Mouse (Mus musculus) forebrain, embryonic 16.5 days (tissue): ENCODE results near the gene Mcm9. TPM values are rescaled to one million over a fixed set of nuclear protein-coding genes. Genes with fewer than 3 reads are reported as not detected.

Source experiments
- ATAC-seq: fragments of 200-750 bp; cut with Nextera tagmentation; 2 replicates; pipeline ENCODE4 v1.8.0; 2017; ENCODE audit warnings: mild to moderate bottlenecking, moderate library complexity
- H3K27ac ChIP-seq: fragments of 300-500 bp; sonication (generic); 2 replicates; pipeline ENCODE4 v1.5.1; 2014; ENCODE audit warnings: low read length, control low read depth
- H3K27me3 ChIP-seq: fragments of 300-500 bp; sonication (generic); replicated peaks from 2 replicates; pipeline ENCODE4 v1.6.1; 2014; ENCODE audit warnings: low read length; ENCODE audit not compliant: control insufficient read depth, insufficient read depth
- H3K36me3 ChIP-seq: fragments of 300-500 bp; sonication (generic); 2 replicates; pipeline ENCODE4 v1.6.1; 2014; ENCODE audit not compliant: control insufficient read depth, insufficient read depth
- H3K4me1 ChIP-seq: fragments of 300-500 bp; sonication (generic); replicated peaks from 2 replicates; pipeline ENCODE4 v1.6.1; 2014; ENCODE audit warnings: low read length; ENCODE audit not compliant: control insufficient read depth, insufficient read depth
- H3K4me2 ChIP-seq: fragments of 300-500 bp; sonication (generic); 2 replicates; pipeline ENCODE4 v1.6.1; 2014; ENCODE audit warnings: mild to moderate bottlenecking, low read length, control low read depth
- H3K4me3 ChIP-seq: fragments of 300-500 bp; sonication (generic); replicated peaks from 2 replicates; pipeline ENCODE4 v1.5.1; 2014; ENCODE audit warnings: mild to moderate bottlenecking, low read length, control low read depth
- H3K9ac ChIP-seq: fragments of 300-500 bp; sonication (generic); replicated peaks from 2 replicates; pipeline ENCODE4 v1.6.1; 2014; ENCODE audit warnings: low read depth, low read length, control low read depth
- H3K9me3 ChIP-seq: fragments of 300-500 bp; sonication (generic); 2 replicates; pipeline ENCODE4 v1.6.1; 2016; ENCODE audit warnings: low read length; ENCODE audit not compliant: control insufficient read depth
- WGBS: fragments of 180-500 bp; shearing (Covaris S2); extraction: QIAGEN DNeasy Blood & Tissue Kit; methylation state at CpG from one replicate; pipeline ENCODE4 v1.1.7; 2014; 5-methylcytosine and 5-hydroxymethylcytosine counted together
- polyA plus RNA-seq: library from polyadenylated mRNA; unstranded; fragments of >200 nt; fragmentation: Nextera tagmentation; extraction: Ambion mirVana; gene quantifications from 2 replicates; pipeline ENCODE4 v1.2.1, GENCODE M21; 2015

Mcm9 gene
- polyA plus RNA-seq, 1 experiment from 2014 or later = 6.1 TPM

- no peak for ATAC-seq
- H3K27me3 ChIP-seq = no peaks in the 10 kb centered on the region
- H3K9ac ChIP-seq = no peak overlapping the region
- 89% methylated on average over 5 of the region's 5 CpGs for WGBS
- H3K4me1 ChIP-seq = no peaks in the 10 kb centered on the region
- H3K4me2 ChIP-seq = no peak overlapping the region
- H3K4me3 ChIP-seq = no peak overlapping the region
- H3K27ac ChIP-seq = no peak overlapping the region
- H3K9me3 ChIP-seq = no peaks in the 10 kb centered on the region
- H3K36me3 ChIP-seq = no peaks in the 10 kb centered on the region
These were observed 97.9 kb downstream of the Mcm9 start for GRCm38 (mm10) chr10:53532297-53532696.

DNA sequence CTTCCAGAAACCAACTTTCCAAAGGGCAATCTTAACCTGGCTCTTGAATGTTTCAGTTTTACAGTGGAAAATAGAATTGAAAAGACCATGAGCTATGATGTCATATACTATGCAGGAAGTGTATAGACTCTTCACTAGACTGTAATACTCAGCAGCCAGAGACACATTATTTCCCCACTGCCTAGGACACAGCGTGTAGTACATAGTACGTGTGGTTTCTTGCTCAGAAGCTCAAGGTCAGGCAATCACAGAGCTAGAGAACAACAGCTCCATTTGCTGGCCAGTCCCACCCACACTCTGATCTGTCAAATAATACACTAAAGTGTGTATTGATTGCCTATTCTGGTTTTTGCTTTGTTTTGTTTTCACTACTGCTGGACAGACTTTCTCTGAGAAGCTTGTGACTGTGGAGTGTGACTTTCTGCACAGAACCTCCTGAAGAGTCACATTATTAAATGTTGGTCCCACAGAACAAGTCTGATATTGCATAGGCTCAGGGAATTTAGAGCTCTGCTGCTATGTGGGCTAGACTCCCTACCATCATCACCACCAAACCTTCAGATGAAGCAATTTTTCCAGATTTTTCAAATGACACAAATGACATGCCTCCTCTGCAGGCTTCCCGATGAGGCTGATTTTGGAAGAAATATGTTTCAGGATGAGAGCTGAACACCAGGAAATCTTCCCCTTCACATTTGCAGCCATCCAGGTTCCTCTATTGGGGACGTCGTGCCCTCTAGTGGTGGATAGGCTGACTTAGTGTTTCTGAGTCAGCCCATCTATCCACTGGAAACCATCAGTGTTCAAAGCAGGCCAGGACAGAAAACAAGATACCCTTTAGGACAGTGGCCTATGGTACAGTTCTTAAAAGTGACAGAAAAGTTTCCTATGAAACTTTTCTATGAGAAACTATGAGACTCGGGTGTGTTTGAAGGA lies 102.1 kb downstream of the Mcm9 start:
- no peak overlapping the region for H3K4me2 ChIP-seq
- no peaks in the 10 kb centered on the region for H3K36me3 ChIP-seq

DNA sequence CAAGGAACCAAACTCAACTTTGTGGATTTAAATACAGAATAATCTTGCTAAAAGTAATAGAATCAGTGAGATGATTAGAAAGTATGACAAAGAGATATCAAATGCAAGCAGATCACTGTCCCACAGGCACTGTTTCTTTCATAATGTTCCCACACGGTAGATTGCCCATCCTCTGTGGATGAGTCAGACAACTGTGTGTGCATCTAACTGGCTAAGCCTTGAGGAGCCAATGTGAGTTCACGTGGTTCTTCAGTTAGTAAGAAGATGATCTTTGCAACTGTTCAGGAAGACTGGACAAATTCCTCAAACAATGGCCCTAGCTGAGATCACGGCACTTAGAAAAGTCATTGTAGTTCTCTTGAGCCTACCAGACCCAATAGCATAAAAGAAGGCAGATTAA lies 102.9 kb downstream of the Mcm9 start:
- 87% methylated on average over 3 of the region's 3 CpGs for WGBS
- H3K27me3 ChIP-seq = no peaks in the 10 kb centered on the region
- no peak overlapping the region for H3K4me2 ChIP-seq
- no peak overlapping the region for H3K9ac ChIP-seq
- no peak overlapping the region for H3K4me3 ChIP-seq
- H3K9me3 ChIP-seq = no peaks in the 10 kb centered on the region
- H3K4me1 ChIP-seq = no peaks in the 10 kb centered on the region
- no peaks in the 10 kb centered on the region for H3K36me3 ChIP-seq
- no peak overlapping the region for H3K27ac ChIP-seq
- no peak for ATAC-seq

More for the DNA sequence above, 102.1 kb downstream of the Mcm9 start:
- Histone ChIP-seq H3K27ac (no peak overlapping the region), H3K9ac (no peak overlapping the region), H3K27me3 (no peaks in the 10 kb centered on the region), H3K4me1 (no peaks in the 10 kb centered on the region), H3K9me3 (no peaks in the 10 kb centered on the region), H3K4me3 (no peak overlapping the region)
- peak; percentile 86 for ATAC-seq
- 38% methylated on average over 6 of the region's 6 CpGs for WGBS

DNA sequence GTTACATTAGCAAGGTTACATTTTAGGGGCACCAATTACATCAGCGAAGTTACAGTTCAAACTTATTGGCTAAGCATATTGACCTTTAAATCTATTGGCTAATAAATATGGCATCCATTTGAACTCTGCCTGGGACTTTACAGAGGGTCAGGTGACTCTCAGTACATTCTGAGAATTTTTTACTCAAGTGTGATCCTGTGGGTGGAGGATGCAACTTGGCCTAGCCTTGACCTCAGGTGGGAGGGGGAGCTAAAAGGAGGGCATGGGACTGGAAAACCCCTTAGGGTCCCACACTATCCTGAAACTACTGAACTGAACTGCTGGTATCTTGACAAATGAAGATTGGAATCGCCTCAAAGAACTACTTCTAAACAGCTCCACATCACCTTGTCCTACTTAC lies 103.9 kb downstream of the Mcm9 start:
- Histone ChIP-seq H3K4me1 (no peaks in the 10 kb centered on the region), H3K9me3 (no peaks in the 10 kb centered on the region)
- WGBS = 92% methylated on average over 2 of the region's 2 CpGs

GRCm38 (mm10) chr10:53525265-53525976 lies 104.8 kb downstream of the Mcm9 start:
- Histone ChIP-seq H3K9ac (no peak overlapping the region), H3K4me2 (no peak overlapping the region), H3K27ac (no peak overlapping the region), H3K27me3 (no peaks in the 10 kb centered on the region), H3K4me1 (no peaks in the 10 kb centered on the region), H3K4me3 (no peak overlapping the region), H3K36me3 (no peaks in the 10 kb centered on the region), H3K9me3 (no peaks in the 10 kb centered on the region)
- WGBS = 68% methylated on average over 3 of the region's 3 CpGs
- no peak for ATAC-seq

More for the DNA sequence above, 103.9 kb downstream of the Mcm9 start:
- H3K36me3 ChIP-seq = no peaks in the 10 kb centered on the region
- no peak for ATAC-seq
- no peak overlapping the region for H3K4me3 ChIP-seq
- H3K4me2 ChIP-seq = no peak overlapping the region
- H3K9ac ChIP-seq = no peak overlapping the region
- no peaks in the 10 kb centered on the region for H3K27me3 ChIP-seq
- H3K27ac ChIP-seq = no peak overlapping the region

DNA sequence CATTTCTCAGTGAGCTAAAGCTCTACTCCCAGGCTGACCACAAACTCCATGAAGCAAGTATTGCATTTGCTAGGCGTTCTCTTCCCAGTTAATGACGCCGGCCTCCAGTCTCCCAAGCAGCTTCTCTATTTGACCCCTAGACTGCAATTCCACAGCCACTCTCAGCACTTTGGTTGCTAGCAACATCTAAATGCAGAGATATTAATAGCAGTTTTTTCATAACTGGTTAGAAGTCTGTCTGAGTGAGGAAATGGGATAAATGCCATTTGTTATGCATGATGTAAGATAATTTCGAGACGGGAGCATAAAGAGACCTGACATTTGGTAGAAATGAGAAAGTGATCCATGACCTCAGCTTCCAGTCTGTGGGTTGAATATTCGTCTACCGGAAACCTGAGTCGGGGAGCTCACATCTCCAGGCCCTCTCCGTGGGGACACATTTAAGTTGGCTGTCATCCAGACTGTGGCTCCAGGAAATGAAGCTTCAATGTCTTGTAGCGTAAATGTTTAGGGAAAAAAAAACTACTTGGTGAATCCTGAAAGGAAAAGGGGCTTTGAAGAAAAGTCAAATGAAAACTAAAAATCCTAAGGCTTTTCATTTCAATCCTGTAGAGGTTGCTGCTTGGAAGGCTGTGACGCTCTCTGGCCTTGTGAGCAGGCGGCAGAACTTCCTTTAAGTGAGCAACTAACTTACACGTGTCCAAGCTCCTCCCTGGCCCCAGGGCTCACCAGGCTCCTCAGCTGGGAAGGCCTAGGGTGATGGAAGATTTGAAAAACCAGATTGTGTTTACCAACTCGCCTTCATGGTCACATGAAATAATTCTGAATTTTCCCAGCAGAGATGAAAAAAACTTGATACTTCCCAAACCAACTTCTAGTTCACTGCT lies 110.9 kb downstream of the Mcm9 start:
- Histone ChIP-seq H3K36me3 (no peaks in the 10 kb centered on the region), H3K9me3 (no peaks in the 10 kb centered on the region), H3K9ac (no peak overlapping the region), H3K4me2 (no peak overlapping the region), H3K4me1 (peaks cover 8% of the 10 kb centered on the region; the same call in 1 of the 2 replicates), H3K27ac (no peak overlapping the region), H3K4me3 (no peak overlapping the region), H3K27me3 (no peaks in the 10 kb centered on the region)
- WGBS = 63% methylated on average over 14 of the region's 14 CpGs
- no peak for ATAC-seq

DNA sequence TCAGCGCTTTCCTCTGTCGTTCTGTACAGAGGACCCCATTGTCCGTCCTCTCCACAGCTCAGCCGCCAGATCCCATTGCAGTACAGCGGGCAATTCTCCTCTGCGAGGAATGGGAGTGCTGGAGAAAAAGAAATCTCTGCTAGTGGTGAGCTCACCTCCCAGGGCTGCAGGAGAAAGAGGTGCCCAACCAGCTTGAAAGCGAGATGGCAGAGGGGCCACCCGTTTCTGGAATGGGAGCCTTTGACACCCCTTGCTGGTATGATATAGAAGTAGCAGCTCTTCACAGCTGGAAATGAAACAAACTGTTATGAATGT lies 111.7 kb downstream of the Mcm9 start:
- no peaks in the 10 kb centered on the region for H3K9me3 ChIP-seq
- 19% methylated on average over 8 of the region's 8 CpGs for WGBS
- H3K27ac ChIP-seq = no peak overlapping the region
- H3K4me2 ChIP-seq = no peak overlapping the region
- no peaks in the 10 kb centered on the region for H3K36me3 ChIP-seq
- ATAC-seq = peak; percentile 29; the same call in 1 of the 2 replicates
- H3K27me3 ChIP-seq = no peaks in the 10 kb centered on the region
- no peak overlapping the region for H3K4me3 ChIP-seq
- H3K4me1 ChIP-seq = peaks cover 8% of the 10 kb centered on the region; the same call in 1 of the 2 replicates
- no peak overlapping the region for H3K9ac ChIP-seq

DNA sequence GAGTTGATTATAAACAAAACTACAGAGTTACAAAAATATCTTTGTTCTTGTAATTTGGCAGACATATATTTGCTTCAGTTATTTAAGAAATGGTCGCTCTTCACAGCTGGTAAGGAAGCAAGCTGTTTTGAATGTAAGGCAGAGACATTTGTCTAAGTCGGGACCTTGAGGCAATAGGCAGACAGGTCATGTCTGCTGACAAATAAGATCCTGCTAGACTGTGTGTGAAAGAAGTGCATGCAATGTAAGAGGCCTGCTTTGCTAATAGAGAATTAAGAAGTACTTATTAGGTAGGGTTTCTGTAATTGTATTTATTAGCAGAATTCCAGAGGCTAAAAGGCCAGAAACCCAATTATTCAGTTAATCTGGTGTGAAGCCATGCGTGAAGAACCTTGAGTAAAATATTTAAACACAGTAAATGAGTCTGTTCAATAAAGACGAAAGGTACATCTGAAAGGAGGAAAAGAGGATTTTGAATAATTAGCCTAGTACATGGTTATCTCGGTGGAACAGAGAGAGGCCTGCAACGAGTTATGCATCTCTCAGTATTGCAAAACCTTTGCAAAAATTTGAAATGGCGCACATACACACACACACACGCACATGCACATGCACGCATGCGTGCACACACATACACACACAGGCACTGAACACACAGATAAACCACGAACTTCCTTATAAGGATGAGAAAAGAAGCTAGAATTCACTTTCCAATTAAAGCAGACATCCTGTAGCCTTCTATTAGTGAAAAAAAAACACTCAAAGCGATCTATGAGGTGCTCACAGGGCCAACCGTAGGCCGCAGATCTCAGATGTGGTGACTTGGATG lies 112.3 kb downstream of the Mcm9 start:
- H3K4me2 ChIP-seq = no peak overlapping the region
- H3K36me3 ChIP-seq = no peaks in the 10 kb centered on the region
- peaks cover 8% of the 10 kb centered on the region; the same call in 1 of the 2 replicates for H3K4me1 ChIP-seq
- no peak overlapping the region for H3K27ac ChIP-seq
- 39% methylated on average over 14 of the region's 14 CpGs for WGBS
- H3K9ac ChIP-seq = no peak overlapping the region
- ATAC-seq = no peak
- no peaks in the 10 kb centered on the region for H3K9me3 ChIP-seq
- no peak overlapping the region for H3K4me3 ChIP-seq
- no peaks in the 10 kb centered on the region for H3K27me3 ChIP-seq
